Mouse (Mus musculus): ENCODE measurements at regions not wholly inside any gene's neighbourhood (a gene's known extent, or its start where the extent isn't known, plus 50 kb on each side); places are given as distances from the start of the nearest gene placed in this dataset.
A peak's percentile ranks its signal among the peaks of the same experiment; 100 is the strongest.

- Histone ChIP-seq H3K4me2 (ENCODE audit: low read length) (peak overlapping the region; percentile 61), H3K27ac (replicated peaks; ENCODE audit: low read depth, low read length) (peak overlapping the region; percentile 26; the same call in 1 of the 2 replicates), H3K4me3 (replicated peaks; ENCODE audit: low read depth, low read length) (peak overlapping the region; percentile 15), H3K9ac (replicated peaks; ENCODE audit: low read length) (no peak overlapping the region), H3K4me1 (ENCODE audit: control insufficient read depth, insufficient read depth, low read length) (peaks cover 15% of the 10 kb centered on the region), H3K36me3 (ENCODE audit: control insufficient read depth, insufficient read depth, low read length) (no peaks in the 10 kb centered on the region), H3K27me3 (ENCODE audit: control insufficient read depth, insufficient read depth, low read length) (no peaks in the 10 kb centered on the region), H3K9me3 (ENCODE audit: control insufficient read depth, low read length) (no peaks in the 10 kb centered on the region)
- ATAC-seq (ENCODE audit: low FRiP score, low TSS enrichment) = peak; percentile 86
- WGBS = under 1% methylated on average over 17 of the region's 17 CpGs
- peak; percentile 87 for DNase-seq
Observed at GRCm38 (mm10) chr11:24305145-24305553, 227.3 kb downstream of the Bcl11a start.

GRCm38 (mm10) chr11:24305691-24306090 is 227.8 kb downstream of the Bcl11a start:
- Histone ChIP-seq H3K27me3 (ENCODE audit: control insufficient read depth, insufficient read depth, low read length) (no peaks in the 10 kb centered on the region), H3K4me3 (replicated peaks; ENCODE audit: low read depth, low read length) (peak overlapping the region; percentile 15; the same call in 1 of the 2 replicates), H3K4me2 (ENCODE audit: low read length) (peak overlapping the region; percentile 61), H3K9ac (replicated peaks; ENCODE audit: low read length) (no peak overlapping the region), H3K27ac (replicated peaks; ENCODE audit: low read depth, low read length) (0 out of 2 replicates have a peak overlapping the region, but pooled peaks have one; percentile 26), H3K4me1 (ENCODE audit: control insufficient read depth, insufficient read depth, low read length) (peaks cover 15% of the 10 kb centered on the region), H3K36me3 (ENCODE audit: control insufficient read depth, insufficient read depth, low read length) (no peaks in the 10 kb centered on the region), H3K9me3 (ENCODE audit: control insufficient read depth, low read length) (no peaks in the 10 kb centered on the region)
- ATAC-seq (ENCODE audit: low FRiP score, low TSS enrichment) (no peak), DNase-seq (peak; percentile 40)
- 17% methylated on average over 11 of the region's 11 CpGs for WGBS

GRCm38 (mm10) chr11:24306101-24306500 is 228.2 kb downstream of the Bcl11a start:
- no peak overlapping the region for H3K9ac ChIP-seq (replicated peaks; ENCODE audit: low read length)
- H3K9me3 ChIP-seq (ENCODE audit: control insufficient read depth, low read length) = no peaks in the 10 kb centered on the region
- 88% methylated on average over 2 of the region's 2 CpGs for WGBS
- no peak for ATAC-seq (ENCODE audit: low FRiP score, low TSS enrichment)
- DNase-seq = no peak
- no peaks in the 10 kb centered on the region for H3K36me3 ChIP-seq (ENCODE audit: control insufficient read depth, insufficient read depth, low read length)
- peak overlapping the region; percentile 61; the same call in 1 of the 2 replicates for H3K4me2 ChIP-seq (ENCODE audit: low read length)
- H3K4me1 ChIP-seq (ENCODE audit: control insufficient read depth, insufficient read depth, low read length) = peaks cover 15% of the 10 kb centered on the region
- H3K27ac ChIP-seq (replicated peaks; ENCODE audit: low read depth, low read length) = no peak overlapping the region
- H3K27me3 ChIP-seq (ENCODE audit: control insufficient read depth, insufficient read depth, low read length) = no peaks in the 10 kb centered on the region
- no peak overlapping the region for H3K4me3 ChIP-seq (replicated peaks; ENCODE audit: low read depth, low read length)

- WGBS = 23% methylated on average over 6 of the region's 6 CpGs
- no peak overlapping the region for H3K4me3 ChIP-seq (replicated peaks; ENCODE audit: low read depth, low read length)
- no peaks in the 10 kb centered on the region for H3K9me3 ChIP-seq (ENCODE audit: control insufficient read depth, low read length)
- no peak overlapping the region for H3K9ac ChIP-seq (replicated peaks; ENCODE audit: low read length)
- H3K27me3 ChIP-seq (ENCODE audit: control insufficient read depth, insufficient read depth, low read length) = no peaks in the 10 kb centered on the region
- peaks cover 15% of the 10 kb centered on the region for H3K4me1 ChIP-seq (ENCODE audit: control insufficient read depth, insufficient read depth, low read length)
- ATAC-seq (ENCODE audit: low FRiP score, low TSS enrichment) (peak; percentile 18; the same call in 1 of the 2 replicates), DNase-seq (peak; percentile 59)
- H3K27ac ChIP-seq (replicated peaks; ENCODE audit: low read depth, low read length) = no peak overlapping the region
- H3K36me3 ChIP-seq (ENCODE audit: control insufficient read depth, insufficient read depth, low read length) = no peaks in the 10 kb centered on the region
- H3K4me2 ChIP-seq (ENCODE audit: low read length) = no peak overlapping the region
Observed at GRCm38 (mm10) chr11:24307601-24308252, 229.9 kb downstream of the Bcl11a start.

GRCm38 (mm10) chr11:24308253-24308633 is 230.4 kb downstream of the Bcl11a start:
- 7% methylated on average over 1 of the region's 1 CpGs for WGBS
- Histone ChIP-seq H3K4me3 (replicated peaks; ENCODE audit: low read depth, low read length) (no peak overlapping the region), H3K27ac (replicated peaks; ENCODE audit: low read depth, low read length) (no peak overlapping the region), H3K4me2 (ENCODE audit: low read length) (no peak overlapping the region), H3K27me3 (ENCODE audit: control insufficient read depth, insufficient read depth, low read length) (no peaks in the 10 kb centered on the region), H3K36me3 (ENCODE audit: control insufficient read depth, insufficient read depth, low read length) (no peaks in the 10 kb centered on the region), H3K9ac (replicated peaks; ENCODE audit: low read length) (no peak overlapping the region), H3K4me1 (ENCODE audit: control insufficient read depth, insufficient read depth, low read length) (peaks cover 15% of the 10 kb centered on the region), H3K9me3 (ENCODE audit: control insufficient read depth, low read length) (no peaks in the 10 kb centered on the region)
- DNase-seq (no peak), ATAC-seq (ENCODE audit: low FRiP score, low TSS enrichment) (no peak)

- H3K27me3 ChIP-seq (ENCODE audit: control insufficient read depth, insufficient read depth, low read length) = no peaks in the 10 kb centered on the region
- no peak overlapping the region for H3K4me2 ChIP-seq (ENCODE audit: low read length)
- H3K4me3 ChIP-seq (replicated peaks; ENCODE audit: low read depth, low read length) = no peak overlapping the region
- 90% methylated on average over 1 of the region's 1 CpGs for WGBS
- no peaks in the 10 kb centered on the region for H3K4me1 ChIP-seq (ENCODE audit: control insufficient read depth, insufficient read depth, low read length)
- ATAC-seq (ENCODE audit: low FRiP score, low TSS enrichment) = no peak
- no peaks in the 10 kb centered on the region for H3K36me3 ChIP-seq (ENCODE audit: control insufficient read depth, insufficient read depth, low read length)
- H3K9ac ChIP-seq (replicated peaks; ENCODE audit: low read length) = no peak overlapping the region
- H3K9me3 ChIP-seq (ENCODE audit: control insufficient read depth, low read length) = no peaks in the 10 kb centered on the region
- DNase-seq = no peak
- H3K27ac ChIP-seq (replicated peaks; ENCODE audit: low read depth, low read length) = no peak overlapping the region
Observed at GRCm38 (mm10) chr11:24314046-24314445, 236.2 kb downstream of the Bcl11a start.

- 85% methylated on average over 3 of the region's 3 CpGs for WGBS
- no peak overlapping the region for H3K4me3 ChIP-seq (replicated peaks; ENCODE audit: low read depth, low read length)
Observed at GRCm38 (mm10) chr11:24315582-24315981, 237.7 kb downstream of the Bcl11a start.

GRCm38 (mm10) chr11:24316198-24316597 is 238.3 kb downstream of the Bcl11a start:
- H3K9ac ChIP-seq (replicated peaks; ENCODE audit: low read length) = no peak overlapping the region
- no peaks in the 10 kb centered on the region for H3K36me3 ChIP-seq (ENCODE audit: control insufficient read depth, insufficient read depth, low read length)
- no peaks in the 10 kb centered on the region for H3K4me1 ChIP-seq (ENCODE audit: control insufficient read depth, insufficient read depth, low read length)
- H3K9me3 ChIP-seq (ENCODE audit: control insufficient read depth, low read length) = no peaks in the 10 kb centered on the region
- H3K27me3 ChIP-seq (ENCODE audit: control insufficient read depth, insufficient read depth, low read length) = no peaks in the 10 kb centered on the region
- no peak overlapping the region for H3K4me3 ChIP-seq (replicated peaks; ENCODE audit: low read depth, low read length)
- no peak overlapping the region for H3K27ac ChIP-seq (replicated peaks; ENCODE audit: low read depth, low read length)
- DNase-seq (no peak), ATAC-seq (ENCODE audit: low FRiP score, low TSS enrichment) (no peak)
- H3K4me2 ChIP-seq (ENCODE audit: low read length) = no peak overlapping the region
- WGBS = 86% methylated on average over 4 of the region's 4 CpGs

More at GRCm38 (mm10) chr11:24315582-24315981, 237.7 kb downstream of the Bcl11a start:
- H3K27ac ChIP-seq (replicated peaks; ENCODE audit: low read depth, low read length) = no peak overlapping the region
- no peak for DNase-seq
- H3K4me2 ChIP-seq (ENCODE audit: low read length) = no peak overlapping the region
- no peaks in the 10 kb centered on the region for H3K36me3 ChIP-seq (ENCODE audit: control insufficient read depth, insufficient read depth, low read length)
- no peaks in the 10 kb centered on the region for H3K9me3 ChIP-seq (ENCODE audit: control insufficient read depth, low read length)
- no peak overlapping the region for H3K9ac ChIP-seq (replicated peaks; ENCODE audit: low read length)
- no peaks in the 10 kb centered on the region for H3K4me1 ChIP-seq (ENCODE audit: control insufficient read depth, insufficient read depth, low read length)
- ATAC-seq (ENCODE audit: low FRiP score, low TSS enrichment) = no peak
- H3K27me3 ChIP-seq (ENCODE audit: control insufficient read depth, insufficient read depth, low read length) = no peaks in the 10 kb centered on the region
